Mouse (Mus musculus) left cerebral cortex, postnatal 14 days (tissue): ENCODE results near the gene Vmn1r23. TPM values are rescaled to one million over a fixed set of nuclear protein-coding genes. Genes with fewer than 3 reads are reported as not detected.
"Not testable (repeated sequence)": the region's sequence is repeated elsewhere in the genome, so short reads cannot be mapped to it uniquely, and the experiment has no call there.

Source experiments
- DNase-seq, 2 experiments: peaks; one replicate each; pipeline ENCODE4 v3.0.0; 2021 to 2022; ENCODE audit warnings: low spot score in 2 of 2, mixed read lengths in 1 of 2
- intact Hi-C: fragments of 180-260 bp; cut with DNase I; formaldehyde crosslinking; loops from one replicate; pipeline ENCODE4 v1.15.1; 2025
- long read RNA-seq, 2 experiments: library from polyadenylated mRNA; stranded (forward); transcript quantifications; one replicate each; pipeline ENCODE4 v2.0.0; 2021
- total RNA-seq, 2 experiments: library from RNA; stranded (reverse); gene quantifications; 2 replicates each; pipeline ENCODE4 v1.2.3; 2021

Gene Vmn1r23
- not detected for total RNA-seq
- long read RNA-seq, experiment 1 = 0 reads
- long read RNA-seq, experiment 2 = 0 reads

- no peak for DNase-seq
- intact Hi-C loops = no loop called here
Measured at GRCm38 (mm10) chr6:57926738-57927137, at the start of gene Vmn1r23. Gene Vmn1r23, minus strand, starts transcription at chr6:57926838.

DNA sequence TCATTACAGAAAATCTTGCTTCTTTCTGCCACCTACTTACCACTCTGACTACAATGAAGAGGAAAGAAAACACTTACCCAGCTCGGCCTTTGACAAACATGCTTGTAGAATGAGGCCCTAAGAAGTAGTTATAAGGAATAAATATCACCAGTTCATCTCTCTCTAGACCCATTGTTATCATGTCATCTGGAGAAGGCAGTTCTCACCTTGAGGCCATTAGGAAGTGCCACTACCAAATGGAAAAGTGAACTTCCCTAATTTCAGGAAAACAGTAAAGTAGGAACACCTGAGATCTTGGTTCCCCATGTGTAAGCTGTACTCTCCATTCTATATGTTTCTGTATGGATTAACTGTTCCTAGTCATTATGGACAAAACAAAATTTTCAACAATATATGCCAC is 34.8 kb upstream of the Vmn1r23 start, which contains the start of gene Vmn1r24:
Gene Vmn1r24, minus strand, starts transcription at position 101 of the 400 bp plus-strand sequence.
- DNase-seq, intact Hi-C loops: not testable (repeated sequence)

- no peak for DNase-seq
- intact Hi-C loops = no loop called here
Measured at GRCm38 (mm10) chr6:57907928-57908327, 18.7 kb downstream of the Vmn1r23 start, which contains the start of gene Vmn1r22. Gene Vmn1r22, minus strand, starts transcription at chr6:57908028.

Other genes with a start within 250 kb of the Vmn1r23 start
- gene Pyurf, start 234.8 kb downstream of the Vmn1r23 start, total RNA-seq = 1 to 10 TPM; 7.2 to 7.6 TPM
- gene Lancl2, start 224.3 kb downstream of the Vmn1r23 start, total RNA-seq = 100 to 1,000 TPM; 157 to 161 TPM
- gene Vopp1, start 101.7 kb downstream of the Vmn1r23 start, total RNA-seq = 100 to 1,000 TPM; 159 to 189 TPM
- not detected for gene Vmn1r21, start 76.5 kb downstream of the Vmn1r23 start, total RNA-seq
- gene Vmn1r22, start 18.8 kb downstream of the Vmn1r23 start, total RNA-seq = not detected
- gene Vmn1r24, start 34.7 kb upstream of the Vmn1r23 start, total RNA-seq = not detected
- gene Vmn1r25, start 54.0 kb upstream of the Vmn1r23 start, total RNA-seq = not detected
- not detected for gene Vmn1r26, start 88.3 kb upstream of the Vmn1r23 start, total RNA-seq